Mouse (Mus musculus) forebrain, embryonic 13.5 days (tissue): ENCODE data around the gene Tfeb. TPM values are rescaled to one million over a fixed set of nuclear protein-coding genes. Genes with fewer than 3 reads are reported as not detected.

Experiments used
- ATAC-seq: fragments of 200-750 bp; cut with Nextera tagmentation; 2 replicates; pipeline ENCODE4 v1.8.0; 2017
- H3K27ac ChIP-seq: fragments of 300-500 bp; sonication (generic); 2 replicates; pipeline ENCODE4 v1.5.1; 2015; ENCODE audit warnings: inconsistent platforms, mild to moderate bottlenecking, moderate library complexity
- H3K27me3 ChIP-seq: fragments of 300-500 bp; sonication (generic); 2 replicates; pipeline ENCODE4 v1.6.1; 2015; ENCODE audit warnings: mild to moderate bottlenecking, inconsistent platforms
- H3K36me3 ChIP-seq: fragments of 300-500 bp; sonication (generic); 2 replicates; pipeline ENCODE4 v1.6.1; 2015; ENCODE audit warnings: mild to moderate bottlenecking, inconsistent platforms; ENCODE audit not compliant: poor library complexity, severe bottlenecking
- H3K4me1 ChIP-seq: fragments of 300-500 bp; sonication (generic); 2 replicates; pipeline ENCODE4 v1.6.1; 2015; ENCODE audit warnings: inconsistent platforms
- H3K4me2 ChIP-seq: fragments of 300-500 bp; sonication (generic); 2 replicates; pipeline ENCODE4 v1.6.1; 2015; ENCODE audit warnings: inconsistent platforms, mild to moderate bottlenecking, moderate library complexity
- H3K4me3 ChIP-seq: fragments of 300-500 bp; sonication (generic); 2 replicates; pipeline ENCODE4 v1.5.1; 2015; ENCODE audit warnings: mild to moderate bottlenecking, inconsistent platforms
- H3K9ac ChIP-seq: fragments of 300-500 bp; sonication (generic); 2 replicates; pipeline ENCODE4 v1.6.1; 2015; ENCODE audit warnings: mild to moderate bottlenecking, inconsistent platforms
- H3K9me3 ChIP-seq: fragments of 300-500 bp; sonication (generic); replicated peaks from 2 replicates; pipeline ENCODE4 v1.6.1; 2016; ENCODE audit warnings: inconsistent platforms
- WGBS: fragments of 180-500 bp; shearing (Covaris S2); methylation state at CpG from one replicate; pipeline ENCODE4 v1.1.7; 2015; 5-methylcytosine and 5-hydroxymethylcytosine counted together
- polyA plus RNA-seq: library from polyadenylated mRNA; unstranded; fragments of >200 nt; fragmentation: Nextera tagmentation; extraction: Ambion mirVana; gene quantifications from 2 replicates; pipeline ENCODE4 v1.2.1, GENCODE M21; 2015

Gene Tfeb
- polyA plus RNA-seq, 1 experiment from 2014 or later, result 1.7 TPM

DNA sequence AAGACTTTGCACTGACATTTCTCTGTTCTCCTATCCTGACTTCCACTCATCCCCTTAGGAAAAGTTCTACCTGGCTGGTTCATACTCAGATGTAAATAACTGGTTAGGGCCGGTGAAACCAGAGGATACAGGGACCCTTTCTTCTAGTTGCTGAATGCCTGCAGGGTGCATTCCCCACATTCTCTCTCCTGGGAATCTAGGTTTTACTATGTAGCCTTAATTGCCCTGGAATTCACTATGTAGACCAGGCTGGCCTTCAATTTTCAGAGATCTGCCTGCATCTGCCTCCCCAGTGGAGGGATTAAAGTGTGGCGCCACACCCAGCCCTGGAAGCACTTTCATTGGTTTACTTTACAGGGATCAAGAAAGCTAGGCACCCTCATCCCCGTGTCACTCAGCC lies 45.7 kb downstream of the Tfeb start:
- no peaks in the 10 kb centered on the region for H3K9me3 ChIP-seq
- H3K36me3 ChIP-seq, result no peaks in the 10 kb centered on the region
- no peaks in the 10 kb centered on the region for H3K4me1 ChIP-seq
- H3K4me2 ChIP-seq, result no peak overlapping the region
- H3K27me3 ChIP-seq, result peaks cover 7% of the 10 kb centered on the region
- no peak overlapping the region for H3K4me3 ChIP-seq
- no peak overlapping the region for H3K27ac ChIP-seq
- ATAC-seq, result no peak
- 87% methylated on average over 3 of the region's 3 CpGs for WGBS
- no peak overlapping the region for H3K9ac ChIP-seq

DNA sequence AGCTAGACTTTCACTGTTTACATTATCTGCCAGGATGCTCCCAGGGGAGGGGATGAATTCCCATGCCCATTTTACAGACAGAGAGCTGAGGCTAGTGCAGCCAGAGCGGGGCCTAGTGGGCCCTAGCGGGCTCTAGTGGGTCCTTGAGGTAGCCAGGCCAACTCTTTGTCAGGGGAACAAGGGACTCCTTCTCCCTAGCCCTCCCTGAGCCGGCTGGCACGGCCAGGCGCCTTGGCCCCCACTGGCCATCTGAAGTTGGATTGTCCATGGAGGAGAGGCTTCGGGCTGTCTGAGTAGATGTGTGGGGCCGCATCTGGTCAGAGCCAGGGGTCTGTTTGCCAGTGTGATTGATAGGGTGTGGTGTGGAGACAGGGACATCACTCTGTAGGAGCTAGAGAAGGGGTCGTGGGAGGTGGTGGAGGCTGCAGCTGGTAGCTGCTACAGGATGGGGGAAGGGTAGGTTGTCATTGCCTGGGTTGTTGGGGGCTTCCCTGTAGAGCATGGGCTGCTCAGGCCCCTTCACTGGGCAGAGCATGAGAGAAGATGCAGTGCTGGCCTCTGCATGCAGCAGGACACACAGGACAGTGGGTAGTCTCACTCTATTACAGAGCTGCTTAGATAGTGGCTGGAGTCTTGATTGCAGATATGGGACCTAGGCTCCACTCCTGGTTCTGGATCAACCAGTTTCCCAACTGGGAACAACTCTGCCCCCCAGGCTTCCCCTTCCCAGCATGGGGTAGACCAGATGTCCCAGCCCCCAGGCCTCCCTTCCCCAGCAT lies 46.8 kb downstream of the Tfeb start:
- Histone ChIP-seq H3K27me3 (peaks cover 11% of the 10 kb centered on the region), H3K4me1 (peaks cover 8% of the 10 kb centered on the region; the same call in 1 of the 2 replicates), H3K9ac (no peak overlapping the region), H3K36me3 (no peaks in the 10 kb centered on the region), H3K4me2 (no peak overlapping the region), H3K27ac (no peak overlapping the region), H3K4me3 (no peak overlapping the region), H3K9me3 (no peaks in the 10 kb centered on the region)
- 88% methylated on average over 8 of the region's 8 CpGs for WGBS
- no peak for ATAC-seq

DNA sequence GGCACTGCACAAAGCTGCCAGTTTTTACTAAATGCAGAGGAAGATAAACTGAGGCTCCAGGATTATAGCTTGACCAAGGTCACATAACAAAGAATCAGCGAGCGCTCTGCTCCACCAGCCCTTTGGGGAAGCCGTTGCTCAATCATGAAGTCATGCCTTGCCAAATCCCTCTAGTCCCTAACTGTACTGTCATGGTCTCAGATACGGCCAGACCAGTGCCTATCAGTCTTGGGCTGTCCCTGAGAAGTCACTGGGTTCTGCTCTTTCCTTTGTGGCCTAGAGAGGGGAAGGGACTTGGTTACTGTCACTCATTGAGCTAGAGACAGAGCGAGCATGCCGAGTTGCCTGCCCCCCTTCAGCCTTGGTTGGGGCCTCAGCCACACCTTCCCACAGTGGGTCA lies 47.6 kb downstream of the Tfeb start:
- Histone ChIP-seq H3K4me3 (no peak overlapping the region), H3K27me3 (peaks cover 13% of the 10 kb centered on the region), H3K4me1 (peaks cover 8% of the 10 kb centered on the region; the same call in 1 of the 2 replicates), H3K9ac (no peak overlapping the region), H3K27ac (no peak overlapping the region), H3K9me3 (no peaks in the 10 kb centered on the region), H3K36me3 (no peaks in the 10 kb centered on the region), H3K4me2 (no peak overlapping the region)
- WGBS, result 92% methylated on average over 6 of the region's 6 CpGs
- no peak for ATAC-seq

DNA sequence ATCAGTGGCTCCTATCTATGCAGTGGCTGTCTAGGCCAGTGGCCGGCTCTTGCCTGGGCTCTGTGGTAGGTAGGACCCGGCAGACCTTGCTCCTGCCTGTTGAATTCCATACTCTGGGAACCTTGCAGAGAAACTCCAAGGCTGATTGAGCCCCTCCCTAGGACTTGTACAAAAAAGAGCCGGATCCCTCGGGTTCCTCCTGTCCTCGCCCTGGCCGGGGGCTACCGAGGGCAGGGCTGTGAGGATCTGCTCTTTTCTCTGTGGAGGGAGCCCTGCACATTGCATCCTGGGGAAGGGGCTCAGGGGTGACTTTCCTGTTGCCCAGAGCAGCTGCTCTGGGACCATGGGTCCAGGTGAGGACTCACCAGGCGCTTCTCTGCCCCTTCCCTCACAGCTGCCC lies 50.8 kb downstream of the Tfeb start:
- H3K36me3 ChIP-seq, result no peaks in the 10 kb centered on the region
- H3K27ac ChIP-seq, result no peak overlapping the region
- H3K4me2 ChIP-seq, result no peak overlapping the region
- peaks cover 16% of the 10 kb centered on the region for H3K27me3 ChIP-seq
- ATAC-seq, result no peak
- H3K4me3 ChIP-seq, result no peak overlapping the region
- WGBS, result 42% methylated on average over 8 of the region's 8 CpGs
- peaks cover 8% of the 10 kb centered on the region; the same call in 1 of the 2 replicates for H3K4me1 ChIP-seq
- H3K9me3 ChIP-seq, result no peaks in the 10 kb centered on the region
- no peak overlapping the region for H3K9ac ChIP-seq

DNA sequence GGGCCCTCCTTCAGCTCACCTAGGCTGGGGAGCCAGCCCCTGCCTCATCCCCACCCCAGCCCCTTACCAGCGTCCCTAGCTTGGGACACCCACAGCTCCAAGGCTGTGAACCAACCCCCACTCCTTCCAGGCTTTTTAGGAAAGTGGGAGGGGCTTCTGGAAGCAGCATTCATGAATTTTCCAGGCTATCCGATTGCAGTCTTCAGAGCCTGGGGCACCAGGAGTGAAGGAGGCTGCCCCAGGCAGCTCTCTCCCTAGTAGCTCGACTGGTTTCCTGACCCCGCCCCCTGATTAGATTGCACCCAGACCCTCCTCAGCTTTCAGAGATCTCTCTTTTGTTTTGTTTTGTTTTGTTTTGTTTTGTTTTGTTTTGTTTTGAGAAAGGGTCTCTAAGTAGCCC lies 51.5 kb downstream of the Tfeb start:
- ATAC-seq, result no peak
- Histone ChIP-seq H3K9ac (no peak overlapping the region), H3K36me3 (no peaks in the 10 kb centered on the region), H3K4me3 (no peak overlapping the region), H3K4me2 (no peak overlapping the region), H3K27ac (no peak overlapping the region), H3K27me3 (peaks cover 16% of the 10 kb centered on the region), H3K9me3 (no peaks in the 10 kb centered on the region), H3K4me1 (peaks cover 8% of the 10 kb centered on the region; the same call in 1 of the 2 replicates)
- WGBS, result 0% methylated on average over 4 of the region's 4 CpGs

DNA sequence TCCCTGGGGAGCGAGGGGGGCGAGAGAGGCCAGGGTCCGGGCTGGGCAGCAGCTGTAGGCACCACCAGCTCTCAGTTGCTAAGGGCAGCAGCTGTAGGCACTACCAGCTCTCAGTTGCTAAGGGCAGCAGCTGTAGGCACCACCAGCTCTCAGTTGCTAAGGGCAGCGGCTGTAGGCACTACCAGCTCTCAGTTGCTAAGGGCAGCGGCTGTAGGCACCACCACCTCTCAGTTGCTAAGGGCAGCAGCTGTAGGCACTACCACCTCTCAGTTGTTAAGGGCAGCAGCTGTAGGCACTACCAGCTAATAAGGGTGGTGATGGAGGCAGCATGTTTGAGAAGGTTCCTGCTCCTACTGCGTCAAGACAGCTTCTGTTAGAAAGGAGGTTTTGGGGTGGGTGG lies 52.2 kb downstream of the Tfeb start:
- H3K9me3 ChIP-seq, result no peaks in the 10 kb centered on the region
- no peak overlapping the region for H3K4me3 ChIP-seq
- H3K4me1 ChIP-seq, result peaks cover 8% of the 10 kb centered on the region; the same call in 1 of the 2 replicates
- 67% methylated on average over 6 of the region's 6 CpGs for WGBS
- no peak overlapping the region for H3K9ac ChIP-seq
- H3K36me3 ChIP-seq, result no peaks in the 10 kb centered on the region
- H3K4me2 ChIP-seq, result no peak overlapping the region
- peaks cover 16% of the 10 kb centered on the region for H3K27me3 ChIP-seq
- no peak for ATAC-seq
- H3K27ac ChIP-seq, result no peak overlapping the region

DNA sequence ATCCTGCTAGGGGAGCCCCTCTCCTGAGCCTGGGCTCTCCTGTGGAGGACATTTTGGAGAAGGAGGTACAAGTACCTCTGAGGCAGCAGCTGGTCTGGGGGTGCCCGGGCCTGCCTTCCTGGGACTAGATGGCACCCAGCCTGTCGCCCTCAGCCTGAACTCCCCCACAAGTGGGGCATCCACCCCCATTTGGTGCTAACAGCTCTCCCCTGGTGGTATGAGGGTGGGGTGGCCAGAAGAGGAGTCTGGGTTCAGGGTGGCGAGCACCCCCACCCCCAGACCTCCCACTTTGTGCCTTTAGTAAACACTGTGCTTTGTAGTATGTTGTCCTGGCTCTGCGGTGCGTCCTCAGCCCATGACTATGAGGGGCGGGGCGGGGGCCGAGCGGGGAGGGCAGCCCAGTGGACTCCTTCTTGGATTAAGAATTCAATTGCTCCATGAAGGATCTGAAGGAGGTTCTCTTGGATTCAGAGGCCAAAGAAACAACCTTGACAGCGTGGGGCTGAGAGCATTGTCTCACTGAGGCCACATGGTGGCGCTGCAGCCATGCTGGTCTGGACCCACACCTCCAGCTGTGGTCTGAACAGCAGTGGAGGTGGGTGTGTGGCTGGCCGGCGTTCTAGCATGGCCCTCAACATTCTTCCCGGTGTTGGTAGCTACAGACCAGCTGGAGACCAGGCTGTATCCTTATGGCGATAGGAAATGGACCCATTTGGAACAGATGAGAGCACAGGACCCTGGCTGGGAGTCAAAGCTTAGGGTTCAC lies 55.5 kb downstream of the Tfeb start:
- Histone ChIP-seq H3K4me1 (peaks cover 18% of the 10 kb centered on the region), H3K4me3 (no peak overlapping the region), H3K36me3 (no peaks in the 10 kb centered on the region), H3K9ac (no peak overlapping the region), H3K27ac (no peak overlapping the region), H3K9me3 (no peaks in the 10 kb centered on the region), H3K27me3 (peaks cover 9% of the 10 kb centered on the region; the same call in 1 of the 2 replicates), H3K4me2 (no peak overlapping the region)
- WGBS, result 20% methylated on average over 15 of the region's 15 CpGs
- ATAC-seq, result peak; percentile 33

DNA sequence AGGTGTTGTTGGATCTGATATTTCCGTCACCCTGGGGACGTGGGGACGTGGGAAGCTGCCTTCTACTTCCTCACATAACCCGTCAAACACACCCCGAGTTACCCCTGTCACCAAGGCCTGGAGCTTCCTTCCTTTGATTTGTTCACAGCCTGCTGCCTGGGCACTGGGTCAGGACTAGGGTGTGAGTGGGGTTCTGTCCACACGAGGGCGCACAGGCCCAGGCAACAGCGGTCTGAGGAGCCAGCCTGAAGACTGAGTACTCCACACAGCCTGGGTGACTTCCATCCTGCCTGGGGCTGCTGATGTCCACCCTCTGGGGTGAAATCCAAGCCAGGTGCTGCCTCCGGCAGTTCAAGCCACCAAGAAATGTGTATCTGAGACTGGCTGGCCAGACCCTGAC lies 56.5 kb downstream of the Tfeb start:
- ATAC-seq, result peak; percentile 77
- Histone ChIP-seq H3K4me3 (no peak overlapping the region), H3K27me3 (peaks cover 8% of the 10 kb centered on the region; the same call in 1 of the 2 replicates), H3K4me2 (no peak overlapping the region), H3K4me1 (peaks cover 12% of the 10 kb centered on the region), H3K36me3 (no peaks in the 10 kb centered on the region), H3K9me3 (no peaks in the 10 kb centered on the region), H3K9ac (no peak overlapping the region), H3K27ac (no peak overlapping the region)
- WGBS, result 11% methylated on average over 9 of the region's 9 CpGs

DNA sequence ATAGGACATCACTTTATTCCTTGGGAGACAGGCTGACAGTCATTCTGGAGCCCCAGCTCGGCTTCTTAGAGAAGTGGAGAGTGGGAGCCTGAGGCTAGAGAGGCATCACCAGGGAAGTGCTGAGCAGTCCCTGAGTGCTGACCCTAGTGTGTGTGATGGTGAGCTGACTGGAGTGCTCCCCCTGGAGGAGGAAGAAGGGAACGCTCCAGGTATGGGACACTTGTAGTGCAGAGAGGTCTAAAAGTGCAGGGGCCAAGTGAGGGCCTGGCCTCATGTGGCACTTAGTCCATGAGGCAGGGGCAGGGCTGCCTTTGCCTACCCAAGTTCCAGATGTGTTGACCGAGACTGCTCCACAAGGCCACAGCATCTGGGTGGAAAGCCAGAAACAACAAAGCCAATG lies 58.6 kb downstream of the Tfeb start:
- no peak for ATAC-seq
- WGBS, result 47% methylated on average over 3 of the region's 3 CpGs
- H3K4me3 ChIP-seq, result no peak overlapping the region
- H3K27me3 ChIP-seq, result peaks cover 3% of the 10 kb centered on the region; the same call in 1 of the 2 replicates
- no peaks in the 10 kb centered on the region for H3K9me3 ChIP-seq
- H3K9ac ChIP-seq, result no peak overlapping the region
- H3K27ac ChIP-seq, result 0 out of 2 replicates have a peak overlapping the region, but pooled peaks have one; percentile 12
- H3K4me2 ChIP-seq, result no peak overlapping the region
- no peaks in the 10 kb centered on the region for H3K36me3 ChIP-seq
- H3K4me1 ChIP-seq, result peaks cover 10% of the 10 kb centered on the region

DNA sequence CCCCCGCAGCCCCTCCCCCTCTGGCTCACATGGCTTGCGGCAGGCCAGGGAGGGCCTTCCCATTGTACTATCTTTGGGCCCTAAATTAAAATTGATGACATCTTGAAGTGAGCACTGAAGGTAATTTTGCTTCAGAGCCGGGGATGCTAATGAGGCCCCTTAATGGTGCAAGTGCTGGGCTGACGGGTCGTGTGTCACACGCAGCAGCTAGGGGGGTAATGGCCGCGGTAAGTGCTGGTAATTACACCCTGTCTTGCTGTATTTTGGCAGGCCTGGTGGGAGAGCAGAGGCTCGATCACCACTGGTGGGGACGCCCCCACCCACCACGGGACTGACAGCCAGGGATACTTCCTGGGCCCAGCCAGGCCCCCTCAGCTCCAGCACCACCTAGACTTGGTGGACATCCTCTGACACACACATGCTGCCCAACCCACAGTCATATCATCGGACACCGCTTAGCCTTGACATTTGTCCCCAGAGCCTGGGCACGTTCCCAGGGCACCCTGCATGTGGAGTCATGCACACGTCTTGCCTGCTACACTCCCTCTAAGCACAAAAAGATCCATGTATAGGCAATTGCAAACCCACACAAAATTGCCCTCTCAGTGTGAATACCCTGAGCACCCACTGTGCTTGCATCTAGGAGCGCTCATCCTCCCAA lies 59.5 kb downstream of the Tfeb start:
- WGBS, result 39% methylated on average over 16 of the region's 16 CpGs
- no peaks in the 10 kb centered on the region for H3K36me3 ChIP-seq
- H3K27ac ChIP-seq, result peak overlapping the region; percentile 12
- ATAC-seq, result no peak
- H3K27me3 ChIP-seq, result peaks cover 3% of the 10 kb centered on the region; the same call in 1 of the 2 replicates
- no peaks in the 10 kb centered on the region for H3K9me3 ChIP-seq
- H3K9ac ChIP-seq, result no peak overlapping the region
- H3K4me3 ChIP-seq, result no peak overlapping the region
- peaks cover 10% of the 10 kb centered on the region for H3K4me1 ChIP-seq
- H3K4me2 ChIP-seq, result peak overlapping the region; percentile 2; the same call in 1 of the 2 replicates

DNA sequence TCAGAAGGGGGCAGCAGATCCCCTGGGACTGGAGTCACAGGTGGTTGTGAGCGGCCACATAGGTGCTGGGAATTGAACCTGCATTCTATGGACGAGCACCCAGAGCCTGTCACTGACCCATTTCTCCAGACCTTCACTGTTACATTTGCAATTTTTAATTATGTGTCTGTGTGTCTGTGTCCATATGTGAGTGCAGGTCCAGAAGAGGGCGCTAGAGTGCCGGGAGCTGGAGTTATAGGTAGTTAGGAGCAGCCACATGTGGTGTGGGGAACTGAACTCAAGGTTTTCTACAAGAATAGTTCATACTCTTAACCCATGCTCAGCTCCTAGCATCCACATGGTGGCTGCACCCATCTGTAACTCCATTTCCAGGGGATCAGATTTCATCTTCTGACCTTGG lies 60.1 kb downstream of the Tfeb start:
- Histone ChIP-seq H3K27me3 (peaks cover 6% of the 10 kb centered on the region; the same call in 1 of the 2 replicates), H3K9ac (no peak overlapping the region), H3K4me2 (no peak overlapping the region), H3K9me3 (no peaks in the 10 kb centered on the region), H3K36me3 (no peaks in the 10 kb centered on the region), H3K4me1 (peaks cover 10% of the 10 kb centered on the region), H3K4me3 (no peak overlapping the region), H3K27ac (no peak overlapping the region)
- ATAC-seq, result no peak
- 74% methylated on average over 4 of the region's 4 CpGs for whole genome bisulfite sequencing

DNA sequence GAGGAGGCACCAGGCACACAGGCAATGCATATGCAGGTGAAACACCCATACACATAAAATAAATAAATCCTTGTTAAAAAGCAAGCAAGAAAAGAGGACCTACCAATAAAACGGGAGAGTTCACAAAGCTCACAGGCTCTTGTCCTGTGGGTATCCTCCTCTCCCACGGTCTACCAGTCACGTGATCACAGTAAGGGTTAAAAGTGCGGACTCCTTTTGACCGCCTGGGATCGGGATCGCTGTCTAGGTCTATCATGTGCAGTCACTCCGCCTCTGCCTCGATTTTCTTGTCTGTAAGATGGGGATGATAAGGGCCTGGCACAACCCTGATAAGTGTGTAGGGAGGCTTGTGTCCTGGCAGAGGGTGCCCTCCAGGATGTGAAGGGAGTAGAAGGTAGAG lies 60.6 kb downstream of the Tfeb start:
- Histone ChIP-seq H3K36me3 (no peaks in the 10 kb centered on the region), H3K27me3 (peaks cover 7% of the 10 kb centered on the region; the same call in 1 of the 2 replicates), H3K4me2 (no peak overlapping the region), H3K9ac (no peak overlapping the region), H3K9me3 (no peaks in the 10 kb centered on the region), H3K27ac (no peak overlapping the region), H3K4me1 (peaks cover 12% of the 10 kb centered on the region), H3K4me3 (no peak overlapping the region)
- ATAC-seq, result no peak
- WGBS, result 81% methylated on average over 9 of the region's 9 CpGs
